Mouse (Mus musculus) ES-E14 (cell line): Measurements from ENCODE around the gene Gm10974.

ENCODE experiments used
- CHD2 ChIP-seq: IDR thresholded peaks from 2 replicates; pipeline ENCODE4 v1.6.1; 2014; ENCODE audit warnings: mild to moderate bottlenecking, low read depth, low read length, inconsistent platforms
- HCFC1 ChIP-seq: IDR thresholded peaks from 2 replicates; pipeline ENCODE4 v1.6.1; 2012; ENCODE audit warnings: low read length, inconsistent platforms, borderline replicate concordance; ENCODE audit not compliant: insufficient read depth
- MAFK ChIP-seq: IDR thresholded peaks from 2 replicates; pipeline ENCODE4 v1.6.1; 2014; ENCODE audit warnings: mild to moderate bottlenecking, low read depth, low read length, inconsistent platforms; ENCODE audit not compliant: insufficient read depth
- ZC3H11A ChIP-seq: IDR thresholded peaks from 2 replicates; pipeline ENCODE4 v1.6.1; 2012; ENCODE audit warnings: low read depth, mild to moderate bottlenecking, inconsistent platforms, low read length, borderline replicate concordance
- ZNF384 ChIP-seq: IDR thresholded peaks from 2 replicates; pipeline ENCODE4 v1.6.1; 2012; ENCODE audit warnings: low read depth, low read length, inconsistent platforms

GRCm38 (mm10) chr7:66376560-66376959 lies 10.9 kb downstream of the Gm10974 start:
- TF ChIP-seq ZC3H11A (no peak), HCFC1 (no peak), CHD2 (no peak), MAFK (no peak), ZNF384 (no peak)
